Mouse (Mus musculus) kidney, postnatal 36 days (tissue): ENCODE data around the gene Nek6.
A peak's percentile ranks its signal among the peaks of the same experiment; 100 is the strongest.

ENCODE experiments used
- DNase-seq, 2 experiments: peaks; one replicate each; pipeline ENCODE4 v3.0.0; 2021 to 2022; ENCODE audit warnings: mixed read lengths in 2 of 2

The Nek6 gene

GRCm38 (mm10) chr2:38540666-38541065 is 29.2 kb downstream of the Nek6 start:
- no peak for DNase-seq

GRCm38 (mm10) chr2:38541101-38541500 is 29.7 kb downstream of the Nek6 start:
- DNase-seq, result no peak

DNA sequence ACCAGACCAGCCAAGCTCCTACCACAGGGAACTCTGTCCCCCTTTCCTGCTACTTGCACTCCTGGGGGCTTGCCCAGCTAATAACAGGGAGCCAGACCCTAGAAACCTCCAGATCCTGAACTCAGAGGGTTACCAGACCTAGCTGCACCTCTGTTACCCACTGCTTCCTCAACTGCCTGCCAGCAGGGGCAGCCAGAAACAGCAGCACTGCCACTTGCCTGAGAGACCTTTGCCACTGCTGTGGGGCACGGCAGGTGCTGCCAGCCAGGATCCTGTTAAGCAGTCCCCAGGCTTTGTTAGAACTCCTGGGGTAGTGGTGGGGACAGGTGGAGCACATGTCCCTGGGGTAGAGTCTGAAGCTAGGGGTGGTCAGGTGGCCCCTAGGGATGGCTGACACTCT is 30.1 kb downstream of the Nek6 start:
- peak in 1 of 2 experiments; percentile 37 for DNase-seq

- DNase-seq, result no peak
Observed at GRCm38 (mm10) chr2:38542366-38542765, 30.9 kb downstream of the Nek6 start.

DNA sequence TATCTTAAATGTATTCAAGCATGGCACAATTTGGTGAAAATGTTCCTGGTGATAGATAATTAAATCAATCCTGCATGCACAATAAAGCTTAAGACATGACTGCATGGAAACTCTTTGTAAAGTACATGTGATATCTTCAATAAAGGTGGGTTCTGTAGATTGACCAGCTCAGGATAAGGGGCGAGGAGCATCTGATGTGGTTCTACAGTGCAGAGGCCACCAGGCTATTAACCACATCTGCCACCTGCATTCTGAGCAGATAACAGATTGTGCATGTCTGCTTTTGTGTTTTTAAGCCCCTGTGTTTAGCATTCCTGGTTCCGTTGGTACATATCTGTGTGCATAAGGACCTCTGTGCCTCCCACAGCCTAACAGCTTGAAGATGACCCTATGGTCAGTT is 31.7 kb downstream of the Nek6 start:
- DNase-seq, result no peak

- no peak for DNase-seq
Observed at GRCm38 (mm10) chr2:38544341-38544740, 32.9 kb downstream of the Nek6 start.

DNA sequence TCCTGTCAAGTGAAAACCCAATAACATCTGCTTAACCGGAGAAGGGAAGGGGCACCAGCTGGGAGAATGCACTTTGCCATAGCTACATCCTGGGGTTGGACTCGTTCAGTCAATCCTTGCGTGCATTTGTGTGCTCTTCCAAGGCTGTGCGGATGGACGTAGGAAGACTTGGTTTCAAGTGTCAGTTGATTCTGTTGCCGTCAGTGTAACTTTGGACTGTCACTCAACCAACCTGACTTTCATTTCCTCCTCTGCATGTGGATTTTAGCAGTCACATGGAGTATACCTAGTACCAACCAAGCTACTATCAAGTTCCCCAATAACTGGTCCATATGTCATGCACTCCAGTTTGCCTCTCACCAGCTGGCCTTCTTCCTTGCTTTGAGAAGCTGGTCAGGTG is 33.5 kb downstream of the Nek6 start:
- no peak for DNase-seq

GRCm38 (mm10) chr2:38545706-38546105 is 34.3 kb downstream of the Nek6 start:
- DNase-seq, result no peak

GRCm38 (mm10) chr2:38546222-38546621 is 34.8 kb downstream of the Nek6 start:
- DNase-seq, result peak; percentile 84 to 85

DNA sequence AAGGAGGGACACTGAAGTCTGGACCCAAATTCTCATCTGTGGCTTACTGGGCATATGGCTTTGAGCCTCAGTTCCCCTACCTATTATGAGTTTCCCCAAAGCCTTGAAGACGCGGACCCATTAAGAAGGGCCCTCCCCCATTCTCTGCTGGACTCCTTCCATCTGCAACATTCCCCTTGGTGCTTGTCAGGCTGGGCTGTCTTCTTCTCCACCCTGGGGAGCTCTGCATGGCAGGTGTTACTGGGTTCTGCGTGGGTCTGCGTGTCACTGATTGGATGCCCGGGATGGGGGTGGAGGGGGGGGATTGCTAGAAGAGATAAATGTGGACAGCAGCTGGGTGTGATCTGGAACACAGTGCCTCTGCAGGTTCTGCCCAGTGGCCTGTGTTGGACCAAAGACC is 35.3 kb downstream of the Nek6 start:
- no peak for DNase-seq

- DNase-seq, result no peak
Observed at GRCm38 (mm10) chr2:38547793-38548517, 36.5 kb downstream of the Nek6 start.

DNA sequence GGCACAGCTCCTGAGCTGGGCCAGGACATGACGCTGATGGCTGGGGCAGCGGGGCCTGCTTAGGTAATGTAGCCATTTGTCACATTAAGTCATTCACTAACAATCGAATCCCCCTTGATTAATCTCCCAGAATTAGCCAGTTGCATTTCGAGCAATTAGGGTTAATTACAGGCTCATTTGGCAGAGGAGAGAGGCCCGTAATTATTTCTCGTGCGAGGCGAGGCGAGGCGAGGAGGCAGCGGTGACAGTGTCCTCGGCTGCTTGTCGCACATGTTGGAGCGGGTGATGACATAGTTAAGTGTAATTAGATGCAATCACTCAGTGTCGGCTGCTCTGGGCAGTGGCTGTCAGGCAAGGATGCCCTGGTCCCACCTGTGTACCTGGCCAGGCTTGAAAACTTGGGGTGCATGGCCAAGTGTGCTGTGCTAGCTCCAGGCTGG is 40.6 kb downstream of the Nek6 start:
- no peak for DNase-seq

GRCm38 (mm10) chr2:38554226-38554995 is 43.0 kb downstream of the Nek6 start:
- DNase-seq, result no peak

DNA sequence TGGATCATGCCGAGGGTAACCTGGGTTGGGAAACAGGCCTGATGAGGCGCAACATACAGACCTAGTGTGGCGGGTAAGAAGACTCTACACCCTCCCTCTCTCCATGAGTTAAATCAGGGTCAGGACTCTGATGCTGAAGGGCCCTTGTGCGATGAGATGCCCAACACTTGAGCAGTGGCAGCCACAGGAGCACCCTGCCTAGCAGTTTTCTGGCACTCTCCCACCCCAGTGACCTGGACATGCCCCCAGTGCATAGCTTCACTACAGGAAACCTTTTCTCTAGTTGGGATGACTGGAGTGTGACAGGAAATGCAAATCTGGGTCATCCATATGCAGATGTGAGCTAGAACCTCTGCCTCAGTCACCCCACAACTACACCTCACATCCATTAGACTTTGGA is 44.2 kb downstream of the Nek6 start:
- no peak for DNase-seq

GRCm38 (mm10) chr2:38556721-38557120 is 45.3 kb downstream of the Nek6 start:
- no peak for DNase-seq

DNA sequence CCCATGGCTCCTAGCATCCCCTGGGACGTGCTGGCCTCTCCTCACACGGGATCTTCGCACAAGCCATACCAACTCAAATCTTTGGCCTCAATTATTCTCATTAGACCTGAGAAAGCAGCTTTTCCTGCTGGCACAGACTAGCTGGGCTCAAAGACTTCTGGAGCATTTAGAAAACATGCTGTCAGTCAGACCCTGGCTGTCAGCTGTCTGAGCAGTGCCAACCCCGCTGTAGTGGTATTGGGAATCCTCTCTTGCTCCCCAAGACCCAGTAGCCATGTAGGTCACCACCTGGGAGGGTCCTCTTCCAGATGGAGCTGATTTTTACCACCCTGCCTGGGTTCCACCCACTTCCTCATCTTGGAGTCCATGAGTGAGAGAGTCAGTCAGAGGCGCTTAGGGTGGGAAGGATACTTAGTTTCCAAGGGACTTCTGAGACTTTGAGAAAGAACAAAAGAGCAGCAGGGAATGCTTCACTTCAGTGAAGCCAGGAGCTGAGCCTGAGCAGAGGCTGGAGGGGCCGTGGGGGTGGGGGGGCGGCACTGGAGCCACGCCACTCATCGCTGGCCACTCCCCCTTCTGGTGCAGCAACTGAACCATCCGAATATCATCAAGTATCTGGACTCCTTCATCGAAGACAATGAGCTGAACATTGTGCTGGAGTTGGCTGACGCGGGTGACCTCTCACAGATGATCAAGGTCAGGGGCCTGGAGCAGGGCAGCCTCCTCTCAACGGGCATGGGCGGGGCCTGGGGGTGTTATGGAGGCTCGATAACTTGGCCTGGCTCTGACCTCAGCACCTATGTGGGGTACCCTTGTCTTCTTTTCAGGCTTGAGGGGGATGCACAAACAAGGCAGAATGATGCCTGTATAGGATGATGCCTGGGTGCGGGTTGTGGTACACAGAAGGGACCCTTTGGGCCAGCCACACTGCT is 49.1 kb downstream of the Nek6 start:
- DNase-seq, result no peak

GRCm38 (mm10) chr2:38562596-38562995 is 51.2 kb downstream of the Nek6 start:
- peak; percentile 11 to 61 for DNase-seq

DNA sequence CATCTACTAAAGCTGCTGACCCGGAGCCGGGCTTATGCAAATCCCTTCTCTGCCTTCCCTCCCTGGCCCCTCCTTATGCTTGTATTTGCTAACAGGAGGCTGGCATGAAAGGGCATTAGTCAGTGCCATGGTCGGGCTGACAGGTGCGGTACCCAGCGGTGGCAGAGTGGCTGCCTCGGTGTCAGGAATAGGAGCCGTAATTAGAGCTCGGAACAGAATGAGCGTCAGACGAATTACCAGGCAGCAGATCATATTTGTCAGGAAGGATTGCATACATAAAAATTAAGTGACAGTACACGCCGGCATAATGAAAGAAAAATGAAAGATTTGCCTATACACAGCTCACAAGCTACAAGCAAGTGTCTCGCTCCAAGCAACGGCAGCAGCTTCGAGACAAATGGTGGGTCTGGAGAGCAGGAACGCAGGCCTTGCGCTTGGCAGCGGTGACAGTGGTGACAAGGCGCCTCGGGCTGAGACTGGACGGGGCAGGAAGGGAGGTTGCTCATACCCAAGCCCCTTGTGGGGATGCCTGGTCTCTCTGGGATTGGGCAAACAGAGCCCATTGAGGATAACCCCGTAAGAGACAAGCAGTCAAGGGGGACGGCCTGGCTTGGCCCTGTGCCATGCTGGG is 60.6 kb downstream of the Nek6 start:
- DNase-seq, result no peak

DNA sequence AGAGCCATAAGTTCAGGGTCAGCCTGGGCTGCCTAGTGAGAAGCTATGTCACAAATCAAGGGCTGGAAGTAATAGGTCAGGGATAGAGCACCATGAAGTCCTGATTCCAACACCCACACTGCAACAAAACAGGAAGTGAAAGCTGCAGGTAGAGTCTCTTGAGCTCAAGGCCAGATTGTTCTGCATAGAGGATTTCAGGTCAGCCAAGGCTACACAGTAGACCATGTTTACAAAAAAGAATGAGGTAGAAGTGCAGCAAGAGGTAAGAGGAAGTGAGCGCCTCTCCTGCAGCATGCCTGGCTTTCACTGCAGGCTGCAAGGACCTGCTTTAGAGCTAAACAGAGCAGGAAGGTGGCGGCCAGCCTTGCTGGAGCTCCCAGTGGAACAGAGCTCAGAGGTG is 63.3 kb downstream of the Nek6 start:
- DNase-seq, result no peak

DNA sequence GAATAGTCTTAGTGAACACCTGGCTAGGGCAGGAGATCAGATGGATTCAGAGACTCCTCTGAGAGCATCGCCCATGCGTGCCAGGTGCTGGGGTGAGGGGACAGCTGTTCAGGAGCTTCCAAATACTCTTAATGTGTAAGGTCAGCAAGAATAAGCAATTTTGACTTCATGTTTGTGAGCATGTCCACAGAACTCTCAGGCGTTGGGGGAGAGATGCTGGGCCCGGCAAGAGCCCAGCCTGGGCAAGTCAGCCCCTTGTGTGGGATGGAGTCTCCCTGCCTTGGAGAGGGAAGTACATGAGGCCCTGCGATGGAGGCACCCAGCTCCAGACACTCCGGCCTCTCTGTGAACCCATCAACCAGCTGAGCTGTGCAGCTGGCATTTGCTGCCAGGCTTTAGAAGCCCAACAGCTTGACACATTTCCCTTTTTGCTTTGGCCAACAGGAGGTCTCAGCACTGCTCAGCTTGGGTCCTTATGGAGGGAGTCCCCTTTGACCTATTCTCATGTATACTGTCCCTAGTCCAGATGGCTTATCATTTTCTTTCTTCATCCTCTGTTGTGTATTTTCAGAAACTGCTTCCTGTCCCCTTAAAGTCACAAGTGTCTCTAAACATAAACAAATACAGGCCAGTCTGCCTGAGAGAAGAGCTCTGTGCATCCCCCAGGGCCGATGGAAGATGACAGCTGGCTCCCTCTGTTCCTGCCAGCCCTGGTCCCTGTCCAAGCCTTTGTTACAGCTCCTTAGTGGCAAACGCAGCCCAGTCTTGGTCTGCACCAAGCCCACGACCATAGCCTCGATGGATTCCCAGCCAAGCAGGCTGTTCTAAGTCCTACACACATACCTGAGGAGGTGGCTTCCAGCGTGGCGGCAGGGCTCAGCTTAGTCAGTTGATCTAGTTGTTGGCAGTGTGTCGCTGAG is 67.4 kb downstream of the Nek6 start:
- no peak for DNase-seq

GRCm38 (mm10) chr2:38579528-38579927 is 68.1 kb downstream of the Nek6 start:
- DNase-seq, result no peak

GRCm38 (mm10) chr2:38583982-38584381 is 72.5 kb downstream of the Nek6 start:
- DNase-seq, result no peak
